Mouse (Mus musculus) fat pad, adult 2 months (tissue): ENCODE data around the gene Bcl7c.
"Not testable (repeated sequence)": the region's sequence is repeated elsewhere in the genome, so short reads cannot be mapped to it uniquely, and the experiment has no call there.

Experiments
- DNase-seq: peaks from one replicate; pipeline ENCODE4 v3.0.0-alpha.2; 2011; ENCODE audit warnings: low read depth, low spot score; ENCODE audit errors: extremely low read depth

The Bcl7c gene

DNA sequence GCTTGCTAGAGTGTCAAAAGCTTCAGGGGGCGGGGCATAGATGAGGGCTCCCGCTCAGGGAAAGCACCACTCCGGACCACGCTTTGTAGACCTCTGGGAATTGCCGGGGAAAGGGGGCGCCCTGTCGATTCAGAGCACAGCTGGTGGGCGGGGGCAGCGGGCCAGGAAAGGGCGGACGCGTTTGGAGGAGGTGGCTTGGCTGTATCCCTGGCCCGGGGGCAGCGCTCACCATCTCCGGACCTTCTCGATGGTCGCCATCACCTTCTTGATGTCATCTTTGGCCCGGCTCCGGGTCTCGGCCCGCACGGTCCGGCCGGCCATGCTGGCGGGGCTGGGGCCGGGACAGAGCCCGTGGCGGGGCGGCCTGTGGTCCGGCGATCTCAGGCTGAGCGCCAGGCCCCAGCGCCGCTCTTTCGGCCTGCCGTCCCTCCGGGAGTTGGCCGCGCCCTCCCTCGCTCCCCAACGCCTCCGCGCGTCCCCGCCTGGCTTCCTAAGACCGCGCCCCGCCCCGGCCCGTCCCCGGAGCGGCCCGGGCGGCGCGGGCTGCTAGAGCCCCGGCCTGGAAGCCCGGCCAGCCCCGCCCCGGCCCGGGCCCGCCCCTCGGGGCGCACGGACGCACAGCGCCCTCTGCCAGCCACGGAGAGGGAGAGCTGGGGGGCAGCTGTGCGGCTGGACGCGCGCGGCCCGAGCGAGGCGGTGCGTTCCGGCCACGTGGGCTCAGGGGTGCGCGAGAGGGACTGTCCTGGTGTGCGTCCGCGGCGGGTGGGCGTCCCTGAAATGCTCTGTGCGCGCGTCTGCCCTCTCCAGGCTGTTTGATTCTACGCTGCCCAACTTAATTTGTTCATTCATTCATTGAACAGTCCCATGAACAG, at the start of gene Bcl7c:
Gene Bcl7c (minus strand): TSS at position 727 of the 872 bp plus-strand sequence.
- no peak for DNase-seq

DNA sequence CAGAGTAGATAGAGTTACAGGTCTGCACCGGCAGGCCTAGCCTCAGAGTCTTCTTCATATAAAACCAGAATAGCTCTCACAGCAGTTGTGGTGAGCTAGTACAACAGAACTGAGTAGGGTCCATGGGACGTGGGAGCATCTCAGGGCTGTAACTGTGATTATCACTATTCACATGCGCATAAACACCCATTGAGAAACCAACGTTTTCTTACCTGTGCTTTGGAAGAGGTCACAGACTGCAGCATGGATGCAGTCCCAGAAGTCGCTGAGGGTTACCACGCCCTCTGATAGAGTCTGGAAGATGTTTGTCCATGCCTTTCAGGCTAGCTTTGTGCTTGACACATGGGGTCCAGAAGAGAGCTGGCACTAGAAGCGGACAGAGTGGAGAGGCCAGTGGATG, 45.0 kb upstream of the Bcl7c start:
- no peak for DNase-seq

DNA sequence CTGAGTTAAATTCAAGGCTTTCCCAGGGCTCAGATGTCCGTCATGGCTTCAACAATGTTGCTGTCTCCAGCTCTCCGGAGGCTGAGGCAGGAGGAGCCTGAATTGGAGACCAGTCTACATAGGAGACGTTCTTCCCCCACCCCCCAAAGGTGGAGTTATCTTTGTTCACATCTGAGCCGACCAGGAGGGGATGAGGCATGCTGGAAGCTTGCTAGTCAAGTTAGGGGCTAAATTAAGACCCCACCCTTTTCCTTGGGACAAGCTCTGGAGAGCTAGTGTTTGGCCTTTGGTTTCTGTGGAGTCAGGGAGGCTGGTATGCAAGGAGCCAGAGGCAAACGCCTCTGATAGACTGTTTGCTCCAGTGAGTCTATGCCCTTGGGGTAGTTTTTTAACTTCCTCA, 44.4 kb upstream of the Bcl7c start:
- DNase-seq = no peak

DNA sequence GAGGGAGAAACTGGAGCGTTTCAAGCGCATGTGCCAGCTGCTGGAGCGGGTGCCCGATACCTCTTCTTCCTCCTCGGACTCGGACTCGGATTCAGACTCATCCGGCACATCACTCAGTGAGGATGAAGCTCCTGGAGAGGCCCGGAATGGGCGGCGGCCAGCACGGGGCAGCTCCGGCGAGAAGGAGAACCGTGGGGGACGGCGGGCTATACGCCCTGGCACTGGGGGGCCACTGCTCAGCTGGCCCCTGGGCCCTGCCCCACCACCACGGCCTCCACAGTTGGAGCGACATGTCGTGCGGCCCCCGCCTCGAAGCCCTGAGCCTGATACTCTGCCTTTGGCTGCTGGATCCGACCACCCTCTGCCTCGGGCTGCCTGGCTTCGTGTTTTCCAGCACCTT, 43.3 kb upstream of the Bcl7c start:
- no peak for DNase-seq

DNA sequence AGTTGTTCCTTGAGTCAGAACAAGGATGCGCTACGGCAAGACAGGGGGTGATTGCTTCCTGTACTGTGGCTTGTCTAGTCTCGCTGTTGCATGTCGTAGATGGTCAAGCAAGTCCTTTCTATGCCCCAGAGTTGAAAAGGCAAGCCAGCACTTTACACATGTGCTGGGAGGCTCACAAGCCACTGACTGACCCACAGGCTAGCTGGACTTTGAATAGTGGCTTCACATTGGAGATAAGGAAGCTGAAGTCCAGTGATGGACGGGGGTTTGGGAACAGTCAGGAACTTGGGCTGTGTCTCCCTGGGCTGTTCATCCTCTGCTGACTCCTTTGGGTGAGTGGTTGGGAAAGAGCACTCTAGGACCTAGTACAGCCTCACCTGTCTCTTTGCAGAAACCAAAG, 42.9 kb upstream of the Bcl7c start:
- no peak for DNase-seq

DNA sequence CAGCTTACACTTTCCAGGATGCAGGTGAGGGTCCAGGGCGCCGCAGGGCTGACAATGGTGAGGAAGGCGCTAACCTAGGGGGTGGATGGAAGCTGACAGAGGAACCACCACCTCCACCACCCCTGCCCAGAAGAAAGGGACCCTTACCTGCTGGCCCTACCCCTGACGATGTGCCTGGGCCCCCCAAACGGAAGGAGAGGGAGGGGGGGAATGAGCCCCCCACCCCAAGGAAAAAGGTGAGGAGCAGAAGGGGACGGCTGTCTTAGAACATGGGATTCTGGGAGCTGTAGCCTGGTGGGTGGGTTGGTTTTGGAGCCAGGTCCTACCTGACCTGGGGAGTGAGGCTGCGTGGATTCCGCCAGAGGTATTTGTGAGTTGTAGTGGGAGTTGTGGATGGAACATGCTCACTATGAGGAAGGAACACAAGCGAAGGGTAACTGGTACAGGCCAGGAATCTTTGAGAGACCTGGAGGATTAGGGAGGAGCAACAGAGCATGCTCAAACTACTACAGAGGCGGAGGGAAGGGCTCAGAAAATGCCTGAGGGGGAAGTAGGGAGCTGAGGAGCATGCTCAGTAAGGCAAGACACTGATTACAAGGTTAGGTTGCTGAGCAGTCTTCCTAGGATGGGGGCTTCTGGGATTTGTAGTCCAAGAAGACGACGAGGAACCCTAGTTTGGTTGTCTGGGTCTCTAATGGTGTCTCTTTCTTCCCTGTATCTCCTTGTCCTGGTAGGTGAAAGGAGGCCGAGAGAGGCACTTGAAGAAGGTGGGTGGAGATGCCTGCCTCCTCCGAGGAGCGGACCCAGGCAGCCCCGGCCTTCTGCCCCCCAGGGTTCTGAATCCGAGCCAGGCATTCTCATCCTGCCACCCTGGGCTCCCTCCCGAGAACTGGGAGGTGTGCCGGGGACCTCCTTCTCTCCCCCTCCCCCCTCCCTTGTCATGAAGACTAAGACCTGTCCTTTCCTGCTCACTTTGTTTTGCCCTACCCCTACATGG, 41.7 kb upstream of the Bcl7c start:
- DNase-seq = peak; percentile 78

DNA sequence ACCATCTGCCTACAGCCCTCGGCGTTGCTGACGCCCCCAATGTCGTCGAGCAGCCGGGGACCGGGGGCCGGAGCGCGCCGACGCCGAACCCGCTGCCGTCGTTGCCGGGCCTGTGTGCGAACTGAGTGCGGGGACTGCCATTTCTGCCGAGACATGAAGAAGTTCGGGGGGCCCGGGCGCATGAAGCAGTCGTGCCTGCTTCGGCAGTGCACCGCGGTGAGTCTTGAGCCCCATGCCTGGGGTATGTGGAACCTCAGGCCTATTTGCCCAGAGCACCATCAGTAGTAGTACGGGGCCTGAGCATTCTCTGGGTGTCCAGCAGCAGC, 39.5 kb upstream of the Bcl7c start:
- no peak for DNase-seq

DNA sequence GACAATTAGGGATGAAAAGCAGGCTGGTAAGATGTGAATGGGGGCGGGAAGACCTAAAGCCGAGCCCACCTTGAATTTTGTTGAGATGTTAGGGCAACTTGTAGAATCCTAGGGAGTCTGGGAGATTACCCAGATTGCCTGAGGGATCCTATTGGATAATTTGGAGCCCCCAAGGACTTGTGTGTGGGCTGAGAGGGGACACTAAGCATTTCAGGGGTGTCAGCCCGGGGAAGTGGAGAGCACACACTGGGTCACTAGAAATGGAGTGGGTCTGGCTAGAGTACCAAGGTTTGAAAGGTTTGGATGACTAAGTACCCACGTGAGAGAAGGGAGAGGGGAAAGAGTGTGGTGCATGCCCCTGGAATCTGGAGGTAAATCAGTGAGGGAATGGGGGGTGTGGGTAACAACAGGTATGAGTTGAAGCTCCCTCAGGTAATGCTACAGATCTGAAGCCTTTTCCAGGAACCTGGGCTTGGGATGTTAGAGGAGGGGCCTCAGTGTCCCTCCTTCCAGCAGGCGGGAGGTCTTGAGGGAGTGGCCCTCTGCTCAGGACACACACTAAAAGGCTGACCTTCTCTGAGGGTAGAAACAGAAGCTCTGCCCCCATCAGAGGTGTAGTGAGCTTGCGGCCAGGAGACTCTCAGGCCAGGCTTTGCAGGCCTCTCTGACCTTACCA, 39.0 kb upstream of the Bcl7c start:
- no peak for DNase-seq

DNA sequence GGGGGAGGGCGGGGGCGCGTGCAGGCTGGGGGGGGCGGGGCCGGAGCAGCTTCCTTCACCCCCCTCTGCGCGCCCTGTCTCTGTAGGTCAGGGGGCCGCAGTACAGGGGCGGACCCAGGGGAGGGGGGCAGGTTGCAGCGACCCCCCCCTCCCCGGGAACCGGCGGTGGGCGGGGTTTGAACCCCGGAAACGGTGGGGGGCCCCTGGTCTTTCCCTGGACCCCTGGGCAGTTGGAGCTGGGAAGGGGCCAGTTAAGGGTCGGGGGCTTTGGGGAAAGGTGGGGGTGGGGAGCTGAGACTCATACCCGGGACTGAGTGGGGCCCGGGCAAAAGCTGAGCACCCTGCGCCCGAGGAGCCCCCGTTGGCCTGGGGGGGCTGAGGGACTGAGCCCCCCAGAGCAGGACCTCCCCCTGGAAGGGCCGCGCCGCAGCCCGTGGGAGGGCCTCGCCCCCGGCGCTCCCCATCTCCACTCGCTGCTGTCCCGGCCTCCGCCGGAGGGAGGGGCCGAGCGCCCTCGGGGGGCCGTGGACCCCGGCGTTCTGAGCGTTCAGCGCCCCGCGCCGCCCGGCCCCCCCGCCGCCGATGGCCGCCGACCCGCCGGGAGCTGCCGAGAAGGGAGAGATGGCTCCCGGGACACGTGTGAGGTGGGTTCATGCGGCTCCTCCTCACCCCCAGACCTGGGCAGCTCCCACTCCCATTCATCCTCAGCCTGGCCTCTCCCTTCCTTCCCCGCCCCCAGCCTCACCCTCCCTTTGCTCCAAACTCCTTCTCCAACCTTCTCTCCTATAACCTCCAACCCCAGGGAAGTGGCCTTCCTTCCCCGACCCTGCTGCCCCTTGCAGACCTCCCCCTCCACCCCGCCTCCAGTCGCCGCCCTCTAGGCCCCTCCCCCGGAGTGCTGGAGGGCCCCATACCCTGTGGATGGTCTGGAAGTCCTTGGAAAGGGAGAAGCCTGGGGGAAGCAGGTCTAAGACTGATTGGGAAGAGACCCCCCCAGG, 38.1 kb upstream of the Bcl7c start:
- DNase-seq = no peak

DNA sequence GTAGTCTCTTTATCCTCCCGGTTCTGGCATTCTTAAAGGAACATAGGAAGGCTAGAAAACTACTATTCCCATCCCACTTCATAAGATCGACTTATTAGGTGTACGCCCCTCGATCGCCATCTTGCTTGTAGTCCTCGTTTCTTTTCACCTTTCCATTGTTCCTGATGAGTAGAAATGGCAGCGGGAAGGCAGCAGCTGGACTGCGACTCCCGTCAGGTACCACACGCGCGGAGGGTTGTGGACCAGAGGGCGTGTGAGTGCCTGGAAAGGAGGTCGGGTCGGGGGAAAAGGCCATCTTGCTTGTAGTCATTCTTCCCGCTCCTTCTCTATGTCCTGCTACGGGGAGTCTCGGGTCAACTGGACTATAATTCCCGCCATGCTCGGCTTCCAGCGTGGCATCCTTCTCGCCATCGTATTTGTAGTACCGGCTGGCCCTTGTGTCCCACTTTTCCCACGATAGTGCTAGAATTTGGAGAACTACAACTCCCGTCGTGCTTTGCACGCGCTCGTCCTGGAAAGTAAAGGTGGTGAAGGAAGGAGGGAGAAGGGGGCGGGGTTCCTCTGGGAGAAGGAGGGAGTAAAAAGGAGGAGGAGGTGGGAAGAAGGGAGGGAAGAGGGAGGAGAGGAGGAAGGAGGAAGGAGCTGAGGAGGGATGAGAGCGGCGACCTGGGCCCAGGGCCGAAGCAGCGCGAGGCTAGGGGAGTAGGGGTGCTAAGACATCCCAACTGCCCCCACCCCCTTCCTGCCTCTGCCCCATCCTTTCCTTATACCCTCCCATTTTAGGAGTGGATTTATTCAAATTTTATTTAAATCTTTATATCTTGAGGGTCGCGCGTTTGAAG, 37.1 kb upstream of the Bcl7c start:
- DNase-seq = peak; percentile 96

DNA sequence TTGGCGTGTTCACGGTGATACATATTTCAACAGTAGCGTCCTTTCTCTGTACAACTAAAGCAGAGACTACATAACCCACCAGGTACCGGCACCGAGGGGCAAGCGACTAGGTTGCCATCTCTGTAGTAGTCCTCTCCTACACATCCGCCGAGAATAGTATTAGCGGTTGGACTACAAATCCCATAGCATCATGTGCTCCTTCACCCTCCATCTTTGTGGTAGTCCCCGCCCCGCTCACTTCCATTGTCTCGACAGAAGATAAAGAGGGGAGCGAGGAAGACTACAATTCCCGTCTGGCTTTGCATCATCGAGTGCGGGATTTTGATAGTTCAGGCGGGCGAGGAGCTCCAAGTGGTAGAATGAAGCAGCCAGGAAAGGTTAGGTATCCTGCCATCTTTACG, 36.5 kb upstream of the Bcl7c start:
- peak; percentile 86 for DNase-seq

DNA sequence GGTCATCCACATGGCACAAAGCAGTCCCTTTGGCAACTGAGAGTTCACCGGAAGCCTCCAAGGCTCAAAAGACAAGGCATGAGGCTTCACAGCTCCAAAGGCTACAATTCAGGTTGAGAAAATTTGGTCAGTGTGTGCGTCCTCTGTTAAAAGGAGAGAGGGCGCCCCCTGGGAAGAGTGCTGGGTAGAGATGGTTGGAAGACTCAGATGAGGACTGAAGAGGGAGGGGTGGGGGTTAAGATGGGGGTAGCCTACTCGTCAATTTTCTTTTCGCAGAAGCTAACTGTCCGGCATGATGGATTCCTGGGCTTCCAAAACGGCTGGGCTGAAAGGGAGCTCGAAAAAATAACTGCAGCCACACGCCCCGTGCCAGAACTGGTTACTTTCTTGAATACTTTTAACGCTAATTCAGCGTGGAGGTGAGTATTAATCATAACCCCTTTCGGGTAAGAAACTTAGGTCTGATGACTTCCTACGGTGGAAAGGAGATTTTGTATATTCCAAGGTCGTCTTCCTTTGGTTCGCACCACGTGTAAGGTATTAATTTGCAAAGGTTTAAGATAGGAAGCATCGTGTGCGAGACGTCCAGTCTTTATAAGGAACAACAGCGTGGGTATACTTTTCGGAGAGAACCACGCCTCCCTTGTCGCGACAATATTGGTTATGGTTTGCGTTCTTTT, 35.8 kb upstream of the Bcl7c start, which contains the start of gene Fbxl19:
Gene Fbxl19 (plus strand): TSS at position 178 of the 680 bp plus-strand sequence.
- no peak for DNase-seq

DNA sequence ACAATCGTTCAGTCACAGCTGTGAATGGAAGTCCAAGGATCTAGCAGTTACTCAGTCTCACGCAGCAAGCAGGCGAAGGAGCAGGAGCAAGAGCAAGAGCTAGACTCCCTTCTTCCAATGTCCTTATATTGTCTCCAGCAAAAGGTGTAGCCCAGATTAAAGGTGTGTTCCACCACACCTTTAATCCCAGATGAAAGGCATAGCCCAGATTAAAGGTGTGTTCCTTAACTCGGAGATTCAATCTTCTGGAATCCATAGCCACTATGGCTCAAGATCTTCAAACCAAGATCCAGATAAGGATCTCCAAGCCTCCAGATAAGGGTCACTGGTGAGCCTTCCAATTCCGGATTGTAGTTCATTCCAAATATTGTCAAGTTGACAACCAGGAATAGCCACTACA, 23.3 kb upstream of the Bcl7c start, which contains the start of gene Ctf2:
Gene Ctf2 (minus strand): TSS at position 101 of the 400 bp plus-strand sequence.
- not testable (repeated sequence) for DNase-seq

DNA sequence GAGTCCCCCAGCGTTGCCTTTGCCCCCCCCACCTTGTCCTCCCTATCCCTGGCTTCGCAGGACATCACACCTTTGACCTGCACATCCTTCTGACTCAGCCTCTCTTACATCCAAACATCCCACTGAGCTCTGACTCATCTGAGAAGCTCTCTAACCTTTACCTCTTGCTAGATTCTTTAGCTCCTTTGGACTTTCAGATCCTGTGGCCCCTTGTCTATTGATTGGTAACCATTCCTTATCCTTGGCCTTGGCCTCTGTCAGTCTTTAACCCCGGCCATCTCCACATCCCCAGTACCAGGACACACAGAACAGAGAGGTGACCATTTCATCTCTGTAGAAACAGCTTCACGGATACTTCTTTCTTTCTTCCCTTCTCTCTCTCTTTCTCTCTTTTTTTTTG, 21.4 kb upstream of the Bcl7c start:
- no peak for DNase-seq

DNA sequence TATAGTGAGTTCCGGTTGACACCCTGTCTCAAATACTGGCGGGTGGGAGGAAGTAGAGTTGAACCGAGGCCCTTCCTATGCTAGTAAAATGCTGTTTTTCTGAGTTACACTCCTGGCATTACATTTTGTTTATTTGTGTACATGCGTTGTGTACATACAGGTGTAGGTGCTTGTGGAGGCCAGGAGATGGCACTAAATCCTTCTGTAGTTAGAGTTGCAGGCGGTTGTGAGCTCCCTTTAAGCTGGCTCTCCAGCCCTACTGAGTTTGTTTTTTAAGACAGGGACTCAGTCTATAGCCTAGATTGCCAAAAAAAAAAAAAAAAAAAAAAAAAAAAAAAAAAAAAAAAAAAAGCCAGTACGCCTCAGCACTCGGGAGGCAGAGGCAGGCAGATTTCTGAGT, 19.2 kb upstream of the Bcl7c start:
- DNase-seq = no peak

DNA sequence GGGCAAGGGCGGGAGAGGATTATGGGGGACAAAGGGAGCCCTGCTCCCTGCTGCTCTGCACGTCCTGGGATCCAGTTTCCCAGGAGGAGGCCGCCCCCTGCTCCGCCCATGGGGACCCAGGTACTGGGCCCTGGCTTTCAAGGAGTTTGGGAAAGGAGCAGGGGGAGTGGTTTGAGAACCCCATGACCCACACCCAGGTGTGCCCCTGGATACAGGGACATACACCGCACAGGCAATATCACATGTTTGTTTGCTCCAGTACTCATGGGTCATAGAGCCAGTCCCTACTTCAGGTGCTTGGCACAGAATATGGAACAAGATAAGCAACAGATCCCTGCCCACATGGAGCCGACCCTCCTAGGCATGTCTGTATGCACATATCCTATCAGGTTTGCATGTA, 17.2 kb upstream of the Bcl7c start:
- no peak for DNase-seq

DNA sequence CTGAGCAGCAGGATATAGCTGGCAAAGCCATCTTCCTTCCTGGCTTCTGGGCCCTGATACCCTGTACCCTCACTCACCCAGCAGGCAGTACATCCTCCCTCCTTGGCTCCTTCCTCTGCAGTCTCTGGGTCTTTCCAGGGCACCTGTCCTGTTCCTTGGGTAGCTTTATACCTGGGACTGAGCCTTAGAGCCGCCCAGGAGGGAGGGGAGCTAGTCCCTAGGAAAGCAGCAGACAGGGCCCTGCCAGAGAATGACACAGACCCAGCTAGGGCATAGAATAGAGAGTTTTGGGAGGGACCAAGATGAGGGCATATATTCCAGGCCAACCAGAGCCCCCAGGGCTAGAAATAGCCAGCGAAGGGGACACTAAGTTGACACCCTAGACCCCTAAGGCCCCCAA, 16.8 kb upstream of the Bcl7c start:
- no peak for DNase-seq

DNA sequence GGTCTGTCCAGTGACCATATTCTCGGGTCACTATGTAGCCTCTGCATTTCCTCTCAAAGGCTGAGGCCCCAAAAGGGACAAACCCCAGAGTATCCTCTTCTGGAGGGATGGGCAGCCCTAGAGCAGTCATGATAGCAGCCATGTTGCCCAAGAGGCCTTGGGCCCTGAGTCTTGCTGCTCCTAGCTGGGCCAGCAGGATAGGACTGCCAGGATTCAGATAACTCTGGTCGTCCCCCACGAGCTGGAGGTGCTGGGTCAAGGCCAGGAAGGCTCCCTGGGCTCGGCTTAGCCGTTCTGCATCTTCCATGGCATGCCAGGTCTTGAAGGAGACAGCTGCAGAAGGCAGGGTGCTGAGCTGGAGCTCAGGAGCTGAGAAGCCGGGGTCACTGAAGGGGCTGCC, 10.5 kb upstream of the Bcl7c start:
- DNase-seq = no peak

DNA sequence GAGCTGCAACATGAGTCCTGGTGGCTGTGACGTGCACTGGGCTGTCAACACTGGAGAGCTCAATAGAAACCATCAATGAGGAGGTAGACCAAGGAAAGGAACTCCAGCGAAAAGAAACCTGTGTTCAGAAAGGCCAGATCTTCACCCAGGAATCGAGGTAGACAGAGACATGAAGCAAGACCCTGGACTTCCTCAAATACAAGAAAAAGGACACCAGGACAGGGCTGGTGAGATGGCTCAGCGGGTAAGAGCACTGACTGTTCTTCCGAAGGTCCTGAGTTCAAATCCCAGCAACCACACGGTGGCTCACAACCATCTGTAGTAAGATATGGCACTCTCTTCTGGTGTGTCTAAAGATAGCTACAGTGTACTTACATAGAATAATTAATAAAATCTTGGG, 9.6 kb upstream of the Bcl7c start:
- no peak for DNase-seq
